Mouse (Mus musculus) hindbrain, embryonic 16.5 days (tissue): ENCODE measurements around the gene Pdia4. TPM values are rescaled to one million over a fixed set of nuclear protein-coding genes. Genes with fewer than 3 reads are reported as not detected.

Source experiments
- ATAC-seq: fragments of 200-750 bp; cut with Nextera tagmentation; 2 replicates; pipeline ENCODE4 v1.8.0; 2017; ENCODE audit warnings: moderate TSS enrichment, moderate library complexity
- H3K27ac ChIP-seq: fragments of 300-500 bp; sonication (generic); 2 replicates; pipeline ENCODE4 v1.5.1; 2014; ENCODE audit warnings: low read depth, mild to moderate bottlenecking, control low read depth, low read length, moderate library complexity
- H3K27me3 ChIP-seq: fragments of 300-500 bp; sonication (generic); replicated peaks from 2 replicates; pipeline ENCODE4 v1.6.1; 2014; ENCODE audit warnings: low read length; ENCODE audit not compliant: control insufficient read depth, insufficient read depth
- H3K36me3 ChIP-seq: fragments of 300-500 bp; sonication (generic); 2 replicates; pipeline ENCODE4 v1.6.1; 2014; ENCODE audit warnings: mild to moderate bottlenecking, low read length, moderate library complexity, mixed read lengths; ENCODE audit not compliant: control insufficient read depth, insufficient read depth
- H3K4me1 ChIP-seq: fragments of 300-500 bp; sonication (generic); 2 replicates; pipeline ENCODE4 v1.6.1; 2014; ENCODE audit warnings: low read depth, low read length; ENCODE audit not compliant: control insufficient read depth, insufficient read depth
- H3K4me2 ChIP-seq: fragments of 300-500 bp; sonication (generic); 2 replicates; pipeline ENCODE4 v1.6.1; 2014; ENCODE audit warnings: mild to moderate bottlenecking, low read length, control low read depth, moderate library complexity
- H3K4me3 ChIP-seq: fragments of 300-500 bp; sonication (generic); 2 replicates; pipeline ENCODE4 v1.5.1; 2014; ENCODE audit warnings: mild to moderate bottlenecking, low read length, control low read depth, moderate library complexity
- H3K9ac ChIP-seq: fragments of 300-500 bp; sonication (generic); 2 replicates; pipeline ENCODE4 v1.6.1; 2014; ENCODE audit warnings: low read depth, mild to moderate bottlenecking, control low read depth, low read length, moderate library complexity
- H3K9me3 ChIP-seq: fragments of 300-500 bp; sonication (generic); 2 replicates; pipeline ENCODE4 v1.6.1; 2014; ENCODE audit warnings: mild to moderate bottlenecking, low read length, moderate library complexity; ENCODE audit not compliant: control insufficient read depth
- WGBS: fragments of 180-500 bp; shearing (Covaris S2); extraction: QIAGEN DNeasy Blood & Tissue Kit; methylation state at CpG from one replicate; pipeline ENCODE4 v1.1.7; 2014; 5-methylcytosine and 5-hydroxymethylcytosine counted together
- polyA plus RNA-seq: library from polyadenylated mRNA; unstranded; fragments of >200 nt; fragmentation: Nextera tagmentation; extraction: Ambion mirVana; gene quantifications from 2 replicates; pipeline ENCODE4 v1.2.1, GENCODE M21; 2015

Pdia4 gene
- polyA plus RNA-seq, 1 experiment from 2014 or later = 142 TPM

DNA sequence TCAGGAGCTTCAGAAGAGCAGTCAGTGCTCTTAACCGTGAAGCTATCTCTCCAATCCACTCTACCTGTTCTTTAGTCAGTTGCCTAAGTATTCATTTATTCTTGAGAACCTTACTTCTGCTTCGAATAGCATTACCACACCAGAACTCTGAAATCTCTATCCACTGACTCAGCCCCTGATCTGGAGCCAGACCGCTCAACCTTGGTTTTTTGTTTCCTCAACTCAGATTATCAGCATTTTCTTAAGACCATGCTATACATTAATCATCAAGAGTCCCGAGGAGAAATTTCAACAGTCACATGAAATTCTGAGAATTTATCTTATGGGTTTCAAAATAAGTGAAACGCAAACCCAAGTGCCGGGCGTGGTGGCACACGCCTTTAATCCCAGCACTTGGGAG, 5.5 kb upstream of the Pdia4 start:
- H3K9ac ChIP-seq = no peak overlapping the region
- no peak overlapping the region for H3K4me3 ChIP-seq
- no peaks in the 10 kb centered on the region for H3K27me3 ChIP-seq
- H3K4me2 ChIP-seq = no peak overlapping the region
- H3K4me1 ChIP-seq = no peaks in the 10 kb centered on the region
- peaks cover 21% of the 10 kb centered on the region for H3K36me3 ChIP-seq
- WGBS = 99% methylated on average over 8 of the region's 8 CpGs
- H3K9me3 ChIP-seq = no peaks in the 10 kb centered on the region
- ATAC-seq = no peak
- H3K27ac ChIP-seq = no peak overlapping the region

DNA sequence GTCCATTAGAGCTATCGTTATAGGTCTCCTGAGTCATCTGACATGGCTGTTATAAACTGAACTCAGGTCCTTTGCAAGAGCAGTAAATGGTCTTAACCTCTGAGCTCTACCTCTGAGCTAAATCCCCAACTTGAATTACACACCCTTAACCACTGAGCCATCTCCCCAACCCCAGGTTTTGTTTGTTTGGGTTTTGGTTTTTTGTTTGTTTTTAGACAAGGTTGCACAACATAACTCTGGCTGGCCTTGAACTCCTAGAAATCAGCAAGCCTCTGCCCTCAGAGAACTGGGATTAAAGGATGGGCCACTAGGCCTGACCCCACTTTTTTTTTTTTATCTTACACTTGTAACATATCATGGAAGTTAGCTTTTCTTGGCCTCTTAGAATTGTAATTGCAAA, 2.9 kb upstream of the Pdia4 start:
- no peak for ATAC-seq

GRCm38 (mm10) chr6:47812271-47812915, 837 bp downstream of the Pdia4 start:
- H3K4me1 ChIP-seq = peaks cover 28% of the 10 kb centered on the region
- WGBS = under 1% methylated on average over 17 of the region's 17 CpGs
- H3K9me3 ChIP-seq = no peaks in the 10 kb centered on the region
- H3K4me2 ChIP-seq = peak overlapping the region; percentile 79
- ATAC-seq = no peak
- H3K27ac ChIP-seq = peak overlapping the region; percentile 92
- H3K36me3 ChIP-seq = no peaks in the 10 kb centered on the region; the same call in 1 of the 2 replicates
- peak overlapping the region; percentile 93 for H3K4me3 ChIP-seq
- H3K27me3 ChIP-seq = no peaks in the 10 kb centered on the region
- H3K9ac ChIP-seq = peak overlapping the region; percentile 88

More for the DNA sequence above, 2.9 kb upstream of the Pdia4 start:
- H3K9ac ChIP-seq = no peak overlapping the region
- H3K4me3 ChIP-seq = no peak overlapping the region
- peaks cover 12% of the 10 kb centered on the region for H3K4me1 ChIP-seq
- H3K27me3 ChIP-seq = no peaks in the 10 kb centered on the region
- H3K9me3 ChIP-seq = no peaks in the 10 kb centered on the region
- no peak overlapping the region for H3K4me2 ChIP-seq
- 78% methylated on average over 1 of the region's 1 CpGs for WGBS
- H3K36me3 ChIP-seq = peaks cover 11% of the 10 kb centered on the region
- no peak overlapping the region for H3K27ac ChIP-seq

GRCm38 (mm10) chr6:47811324-47811723, 1.9 kb downstream of the Pdia4 start:
- WGBS = 68% methylated on average over 5 of the region's 5 CpGs
- no peak for ATAC-seq
- H3K4me3 ChIP-seq = peak overlapping the region; percentile 93
- no peaks in the 10 kb centered on the region for H3K9me3 ChIP-seq
- H3K27me3 ChIP-seq = no peaks in the 10 kb centered on the region
- peaks cover 28% of the 10 kb centered on the region for H3K4me1 ChIP-seq
- peaks cover 6% of the 10 kb centered on the region for H3K36me3 ChIP-seq
- H3K9ac ChIP-seq = peak overlapping the region; percentile 88; the same call in 1 of the 2 replicates
- peak overlapping the region; percentile 79 for H3K4me2 ChIP-seq
- H3K27ac ChIP-seq = no peak overlapping the region

GRCm38 (mm10) chr6:47810181-47810580, 3.0 kb downstream of the Pdia4 start:
- peak overlapping the region; percentile 6; the same call in 1 of the 2 replicates for H3K4me2 ChIP-seq
- no peak overlapping the region for H3K27ac ChIP-seq
- WGBS = 77% methylated on average over 2 of the region's 2 CpGs

GRCm38 (mm10) chr6:47809053-47809452, 4.2 kb downstream of the Pdia4 start:
- peak overlapping the region; percentile 63 for H3K27ac ChIP-seq
- H3K9me3 ChIP-seq = no peaks in the 10 kb centered on the region
- ATAC-seq = no peak
- no peak overlapping the region for H3K4me3 ChIP-seq
- no peaks in the 10 kb centered on the region for H3K27me3 ChIP-seq
- H3K36me3 ChIP-seq = peaks cover 23% of the 10 kb centered on the region
- H3K4me2 ChIP-seq = no peak overlapping the region
- WGBS = 68% methylated on average over 4 of the region's 4 CpGs
- H3K4me1 ChIP-seq = peaks cover 28% of the 10 kb centered on the region
- no peak overlapping the region for H3K9ac ChIP-seq

More at GRCm38 (mm10) chr6:47810181-47810580, 3.0 kb downstream of the Pdia4 start:
- Histone ChIP-seq H3K4me1 (peaks cover 28% of the 10 kb centered on the region), H3K27me3 (no peaks in the 10 kb centered on the region), H3K9ac (no peak overlapping the region), H3K36me3 (peaks cover 15% of the 10 kb centered on the region), H3K9me3 (no peaks in the 10 kb centered on the region), H3K4me3 (no peak overlapping the region)
- ATAC-seq = no peak

GRCm38 (mm10) chr6:47808545-47808944, 4.7 kb downstream of the Pdia4 start:
- Histone ChIP-seq H3K4me1 (peaks cover 28% of the 10 kb centered on the region), H3K4me2 (no peak overlapping the region), H3K36me3 (peaks cover 28% of the 10 kb centered on the region), H3K4me3 (no peak overlapping the region), H3K9me3 (no peaks in the 10 kb centered on the region), H3K9ac (no peak overlapping the region), H3K27me3 (no peaks in the 10 kb centered on the region), H3K27ac (no peak overlapping the region)
- 93% methylated on average over 5 of the region's 5 CpGs for WGBS
- ATAC-seq = no peak

- no peak overlapping the region for H3K4me3 ChIP-seq
- no peaks in the 10 kb centered on the region for H3K27me3 ChIP-seq
- peaks cover 35% of the 10 kb centered on the region for H3K36me3 ChIP-seq
- WGBS = 92% methylated on average over 2 of the region's 2 CpGs
- H3K4me1 ChIP-seq = peaks cover 28% of the 10 kb centered on the region
- no peak overlapping the region for H3K27ac ChIP-seq
- H3K9me3 ChIP-seq = no peaks in the 10 kb centered on the region
- no peak for ATAC-seq
- no peak overlapping the region for H3K9ac ChIP-seq
- no peak overlapping the region for H3K4me2 ChIP-seq
These were observed 5.8 kb downstream of the Pdia4 start for GRCm38 (mm10) chr6:47807419-47807818.

DNA sequence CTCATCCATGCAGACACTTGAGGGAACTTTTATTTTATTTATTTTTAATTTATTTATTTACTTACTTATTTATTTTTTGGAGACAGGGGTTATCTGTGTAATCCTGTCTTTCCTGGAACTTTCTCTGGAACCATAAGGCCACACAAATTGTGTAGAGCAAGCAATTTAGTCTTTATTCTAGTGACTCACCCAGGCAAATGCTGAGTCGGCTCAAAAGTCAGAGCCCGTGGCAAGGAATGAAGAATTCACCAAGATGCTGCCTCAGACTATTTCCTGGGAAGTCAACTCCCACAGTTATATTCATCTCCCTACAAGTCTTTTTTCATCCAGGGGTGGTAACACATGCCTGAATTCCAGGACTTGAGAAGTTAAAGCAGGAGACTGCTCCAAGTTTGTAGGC, 7.7 kb downstream of the Pdia4 start:
- H3K4me3 ChIP-seq = no peak overlapping the region
- no peak overlapping the region for H3K9ac ChIP-seq
- no peaks in the 10 kb centered on the region for H3K27me3 ChIP-seq
- no peaks in the 10 kb centered on the region for H3K9me3 ChIP-seq
- no peak overlapping the region for H3K4me2 ChIP-seq
- peaks cover 39% of the 10 kb centered on the region for H3K36me3 ChIP-seq
- WGBS = 71% methylated on average over 2 of the region's 2 CpGs
- peaks cover 12% of the 10 kb centered on the region for H3K4me1 ChIP-seq
- ATAC-seq = no peak
- no peak overlapping the region for H3K27ac ChIP-seq
